Mouse (Mus musculus) granulocyte monocyte progenitor cell, adult 5-6 weeks (primary cell): Measurements from ENCODE around the gene Sec13. TPM values are rescaled to one million over a fixed set of nuclear protein-coding genes. Genes with fewer than 3 reads are reported as not detected.

Experiments used
- total RNA-seq, 2 experiments: library from RNA; stranded (forward) in 1 of 2; stranded (reverse) in 1 of 2; fragments of 200-712, 200-1000 nt in 1 of 2; fragments of >200 nt in 1 of 2; fragmentation: Nextera tagmentation in 1 of 2; gene quantifications; 2 replicates each; pipeline ENCODE4 v1.2.3; 2014 to 2017

The Sec13 gene
- total RNA-seq, 2 experiments from 2014 or later = 145 to 217 TPM

Other genes with a start within 250 kb of the Sec13 start
- gene Prrt3, start 238.8 kb downstream of the Sec13 start, total RNA-seq (2014; fragmentation: Nextera tagmentation) = not detected in 2 replicates
- not detected in 2 replicates for gene Prrt3, start 238.8 kb downstream of the Sec13 start, total RNA-seq (2017)
- gene Emc3, start 209.1 kb downstream of the Sec13 start, total RNA-seq (2014; fragmentation: Nextera tagmentation) = 47.4 and 48.0 TPM in 2 replicates
- 38.7 and 41.8 TPM in 2 replicates for gene Emc3, start 209.1 kb downstream of the Sec13 start, total RNA-seq (2017)
- 23.8 and 27.4 TPM in 2 replicates for gene Fancd2, start 209.1 kb downstream of the Sec13 start, total RNA-seq (2014; fragmentation: Nextera tagmentation)
- gene Fancd2, start 209.1 kb downstream of the Sec13 start, total RNA-seq (2017) = 28.2 and 33.2 TPM in 2 replicates
- not detected in 2 replicates for gene Fancd2os, start 140.0 kb downstream of the Sec13 start, total RNA-seq (2014; fragmentation: Nextera tagmentation)
- not detected in 2 replicates for gene Fancd2os, start 140.0 kb downstream of the Sec13 start, total RNA-seq (2017)
- gene Brk1, start 136.0 kb downstream of the Sec13 start, total RNA-seq (2014; fragmentation: Nextera tagmentation) = 223 and 247 TPM in 2 replicates
- gene Brk1, start 136.0 kb downstream of the Sec13 start, total RNA-seq (2017) = 96.6 and 108 TPM in 2 replicates
- gene Vhl, start 116.8 kb downstream of the Sec13 start, total RNA-seq (2014; fragmentation: Nextera tagmentation) = 15.7 and 24.6 TPM in 2 replicates
- gene Vhl, start 116.8 kb downstream of the Sec13 start, total RNA-seq (2017) = 11.0 and 11.3 TPM in 2 replicates
- gene Irak2, start 102.3 kb downstream of the Sec13 start, total RNA-seq (2014; fragmentation: Nextera tagmentation) = 6.7 and 9.5 TPM in 2 replicates
- gene Irak2, start 102.3 kb downstream of the Sec13 start, total RNA-seq (2017) = 6.4 and 17.5 TPM in 2 replicates
- gene Tatdn2, start 43.7 kb downstream of the Sec13 start, total RNA-seq (2014; fragmentation: Nextera tagmentation) = 32.5 and 43.1 TPM in 2 replicates
- 111 and 115 TPM in 2 replicates for gene Tatdn2, start 43.7 kb downstream of the Sec13 start, total RNA-seq (2017)
- not detected in 2 replicates for gene Ghrl, start 20.9 kb downstream of the Sec13 start, total RNA-seq (2014; fragmentation: Nextera tagmentation)
- gene Ghrl, start 20.9 kb downstream of the Sec13 start, total RNA-seq (2017) = 3.2 TPM in 1 of 2 replicates, not detected in the other